Mouse (Mus musculus) ovary, postnatal 14 days (tissue): ENCODE measurements at regions not wholly inside any gene's neighbourhood (a gene's known extent, or its start where the extent isn't known, plus 50 kb on each side); places are given as distances from the start of the nearest gene placed in this dataset.

Experiments used
- DNase-seq: peaks from one replicate; pipeline ENCODE4 v3.0.0; 2022; ENCODE audit warnings: low spot score

DNA sequence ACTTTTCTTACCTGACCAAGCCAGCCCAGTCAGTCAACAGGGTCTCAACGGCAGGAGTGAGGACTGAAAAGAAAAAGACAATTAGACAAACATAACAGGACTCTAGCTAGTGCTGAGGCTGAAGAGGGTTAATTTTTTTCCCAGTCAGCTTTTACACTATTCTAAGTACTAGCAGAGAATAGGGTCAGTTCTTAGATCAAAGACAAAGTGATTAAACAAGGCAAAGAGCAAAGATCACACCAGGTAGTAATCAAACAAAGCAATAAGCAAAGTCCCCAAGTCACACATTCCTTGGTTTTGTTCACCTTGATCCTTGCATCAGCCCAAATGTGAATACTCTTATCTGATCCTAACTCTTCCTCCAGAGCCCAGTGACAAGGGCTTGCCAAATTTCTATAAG lies 267.8 kb upstream of the Tsc22d2 start:
- no peak for DNase-seq

DNA sequence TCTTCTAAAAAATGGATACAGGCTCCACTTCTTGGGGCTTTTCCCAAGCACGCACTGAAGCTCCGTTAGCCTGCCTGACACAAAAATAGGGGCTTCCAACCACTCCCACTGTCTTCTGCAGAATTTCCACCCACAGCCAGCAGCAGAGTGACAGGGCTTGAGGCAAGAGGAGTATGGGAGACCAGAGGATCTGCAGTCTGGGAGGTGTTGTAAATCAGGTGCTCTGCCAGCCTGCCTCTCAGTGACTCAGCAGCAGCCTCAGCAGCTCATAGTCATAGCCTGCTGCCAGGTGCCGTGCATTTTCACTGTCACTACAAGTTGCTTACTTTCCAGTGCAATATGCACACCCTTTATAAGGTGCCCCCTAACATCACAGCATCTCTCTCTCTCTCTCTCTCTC lies 261.4 kb upstream of the Tsc22d2 start:
- DNase-seq, result no peak

- DNase-seq, result no peak
These were observed 260.4 kb upstream of the Tsc22d2 start for GRCm38 (mm10) chr3:58153874-58154756.

DNA sequence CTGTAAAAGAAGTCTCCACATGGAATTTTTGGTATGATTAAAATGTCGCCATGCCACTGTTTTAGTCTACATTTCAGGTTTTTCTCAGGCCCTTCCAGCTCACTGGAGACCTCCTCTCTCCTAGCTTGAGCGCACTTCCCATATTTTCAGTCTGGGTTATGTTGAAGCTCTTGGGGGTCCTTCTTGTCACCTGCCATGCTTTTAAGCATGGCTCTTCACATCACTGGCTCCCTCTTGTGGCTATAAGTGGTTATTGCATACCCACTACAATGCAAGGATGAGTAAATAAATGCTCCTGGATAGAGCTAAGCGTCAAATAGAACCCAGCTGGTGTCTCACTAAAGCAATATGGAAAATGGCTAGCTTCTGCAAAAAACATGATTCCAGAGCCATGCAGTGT lies 255.1 kb upstream of the Tsc22d2 start:
- no peak for DNase-seq

- DNase-seq, result no peak
These were observed 252.3 kb upstream of the Tsc22d2 start for GRCm38 (mm10) chr3:58162238-58162637.

- DNase-seq, result peak; percentile 73
These were observed 250.7 kb upstream of the Tsc22d2 start for GRCm38 (mm10) chr3:58163806-58164205.

- no peak for DNase-seq
These were observed 247.9 kb upstream of the Tsc22d2 start for GRCm38 (mm10) chr3:58166628-58167027.

- DNase-seq, result no peak
These were observed 247.4 kb upstream of the Tsc22d2 start for GRCm38 (mm10) chr3:58167121-58167520.

- DNase-seq, result no peak
These were observed 246.7 kb upstream of the Tsc22d2 start for GRCm38 (mm10) chr3:58167761-58168290.

DNA sequence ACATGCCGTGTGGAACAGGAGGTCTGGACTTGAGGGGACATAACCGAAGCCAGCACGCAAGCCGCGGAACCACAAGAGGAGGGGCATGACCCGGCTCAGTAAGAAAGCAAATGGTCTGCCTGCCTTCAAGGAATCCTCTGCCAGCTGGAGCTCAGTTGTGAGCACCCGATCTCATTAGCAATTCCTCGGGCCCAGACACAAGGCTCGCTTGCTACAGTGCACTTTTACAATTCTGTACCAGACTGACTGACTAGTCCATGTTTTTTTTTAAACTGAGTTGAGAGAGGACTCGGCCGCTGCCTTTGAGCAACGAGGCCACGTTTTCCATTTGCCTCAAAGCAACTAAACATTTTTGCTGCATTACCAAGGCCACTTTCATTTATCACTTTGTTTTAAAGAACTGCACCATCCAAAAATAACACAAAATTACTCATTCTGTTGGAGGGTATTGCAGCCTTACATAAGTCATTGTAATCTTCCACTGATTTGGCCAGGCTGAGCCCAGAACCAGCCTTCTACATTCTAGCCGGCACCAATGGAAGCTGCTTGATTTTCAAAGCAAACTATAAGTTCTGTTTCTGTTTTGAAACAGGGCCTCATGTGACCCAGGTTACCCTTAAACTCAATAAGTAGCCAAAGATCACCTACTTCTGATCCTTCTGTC lies 245.9 kb upstream of the Tsc22d2 start:
- no peak for DNase-seq

GRCm38 (mm10) chr3:58169786-58170185 lies 244.7 kb upstream of the Tsc22d2 start:
- no peak for DNase-seq

GRCm38 (mm10) chr3:58172096-58172495 lies 242.4 kb upstream of the Tsc22d2 start:
- no peak for DNase-seq

GRCm38 (mm10) chr3:58173821-58174220 lies 240.7 kb upstream of the Tsc22d2 start:
- no peak for DNase-seq

- DNase-seq, result no peak
These were observed 232.8 kb upstream of the Tsc22d2 start for GRCm38 (mm10) chr3:58181715-58182114.

- no peak for DNase-seq
These were observed 232.2 kb upstream of the Tsc22d2 start for GRCm38 (mm10) chr3:58182299-58182698.

- no peak for DNase-seq
These were observed 231.2 kb upstream of the Tsc22d2 start for GRCm38 (mm10) chr3:58183279-58183678.

DNA sequence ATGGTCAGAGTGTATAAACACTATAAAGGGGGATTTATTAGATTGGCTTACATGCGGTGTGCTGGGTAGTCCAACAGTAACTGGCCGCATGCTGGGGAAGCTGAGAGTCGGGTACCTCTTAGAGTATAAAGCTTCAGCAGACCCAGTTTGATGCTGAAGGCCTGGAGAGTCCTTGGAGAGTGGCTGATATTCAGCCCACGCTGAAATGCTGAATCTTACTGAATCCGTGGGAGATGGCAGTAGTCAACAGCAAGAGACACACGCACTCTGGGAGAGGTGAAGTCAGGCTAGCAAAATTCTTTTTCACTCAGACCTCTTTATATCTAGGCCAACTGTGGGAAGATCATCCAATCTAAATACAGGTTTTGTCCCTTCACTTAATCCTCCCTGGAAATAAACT lies 214.1 kb upstream of the Tsc22d2 start:
- no peak for DNase-seq

DNA sequence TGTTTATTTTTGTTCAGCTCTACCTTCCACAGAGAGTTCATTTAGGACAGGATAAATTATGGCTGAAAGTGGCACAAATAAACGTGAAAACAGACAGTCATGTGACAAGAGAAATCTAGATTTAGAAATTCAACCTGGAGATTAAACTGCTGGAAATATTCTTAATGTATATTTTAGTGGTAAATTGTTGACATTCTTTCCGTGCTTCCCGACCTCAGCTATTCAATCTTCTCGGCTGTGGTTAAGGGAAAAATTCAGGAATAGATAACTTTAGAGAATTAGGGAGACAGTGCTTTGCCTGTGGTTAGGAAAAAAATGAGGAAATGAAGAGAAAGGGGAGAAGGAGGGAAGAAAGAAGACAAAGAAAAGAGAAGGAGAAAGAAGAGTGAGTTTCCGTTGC lies 211.7 kb upstream of the Tsc22d2 start:
- DNase-seq, result no peak

DNA sequence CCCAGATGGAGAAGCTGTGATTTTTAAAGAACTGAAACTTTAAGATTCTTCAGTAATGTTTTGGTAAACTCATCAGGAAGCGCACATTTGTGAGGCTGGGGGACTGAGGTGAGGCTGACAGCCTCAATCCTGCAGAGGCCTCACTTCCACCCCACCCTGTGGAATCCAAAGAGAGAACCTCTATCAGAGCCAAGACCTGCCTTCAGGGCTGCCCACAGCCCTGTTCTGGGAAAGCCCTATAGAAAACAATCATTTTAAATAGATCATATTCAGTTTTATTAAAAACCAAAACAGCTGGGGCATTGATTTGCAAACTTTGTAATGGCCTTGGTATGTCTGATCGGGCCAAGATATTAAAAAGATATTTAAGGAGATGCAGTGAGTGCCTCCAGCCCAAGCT lies 210.7 kb upstream of the Tsc22d2 start:
- no peak for DNase-seq

DNA sequence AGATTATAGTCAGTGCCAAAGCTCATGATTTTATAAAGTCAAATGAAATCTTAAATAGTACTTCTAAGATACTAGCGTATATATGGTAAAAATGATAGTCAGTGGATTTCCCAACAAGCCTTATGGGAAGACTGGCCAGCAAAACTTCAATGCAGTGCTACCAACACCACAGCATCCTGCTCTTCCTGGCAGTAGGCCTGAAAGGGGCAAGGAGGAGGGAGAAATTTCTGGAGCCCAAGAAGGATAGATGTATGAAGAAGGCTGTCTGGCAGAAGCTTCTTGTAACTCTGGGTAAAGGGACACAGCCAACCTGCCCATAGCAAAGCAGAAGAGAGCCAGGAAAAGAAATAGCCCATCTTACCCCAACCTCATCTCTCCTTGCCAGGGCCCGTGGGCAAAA lies 209.0 kb upstream of the Tsc22d2 start:
- no peak for DNase-seq

GRCm38 (mm10) chr3:58206776-58207398 lies 207.6 kb upstream of the Tsc22d2 start:
- no peak for DNase-seq

- no peak for DNase-seq
These were observed 203.5 kb upstream of the Tsc22d2 start for GRCm38 (mm10) chr3:58211016-58211415.

DNA sequence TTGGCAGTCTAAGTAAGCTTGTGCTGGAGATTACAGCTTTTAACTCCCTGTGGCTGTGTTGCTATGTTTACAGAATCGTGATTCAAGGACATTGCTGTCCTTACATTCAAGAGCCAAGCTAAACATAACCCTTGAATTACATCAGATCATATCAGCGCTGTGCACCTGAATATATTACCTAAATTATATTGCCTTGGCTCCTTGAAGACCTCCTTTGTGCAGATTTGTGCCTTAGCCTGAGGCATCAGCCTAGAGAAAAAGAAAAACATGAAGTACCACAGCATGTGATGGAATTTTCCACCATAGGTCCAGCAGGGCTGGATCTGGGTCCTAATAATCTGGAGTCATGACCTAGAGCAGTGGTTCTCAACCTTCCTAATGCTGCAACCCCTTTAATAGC lies 189.8 kb upstream of the Tsc22d2 start:
- DNase-seq, result no peak
